Mouse (Mus musculus) A20 (cell line): ENCODE results near the gene Cdk14.
"Not testable (repeated sequence)": the region's sequence is repeated elsewhere in the genome, so short reads cannot be mapped to it uniquely, and the experiment has no call there.

Source experiments
- DNase-seq: peaks from one replicate; pipeline ENCODE4 v3.0.0-alpha.2; 2011; ENCODE audit warnings: low read depth, low spot score

The Cdk14 gene

DNA sequence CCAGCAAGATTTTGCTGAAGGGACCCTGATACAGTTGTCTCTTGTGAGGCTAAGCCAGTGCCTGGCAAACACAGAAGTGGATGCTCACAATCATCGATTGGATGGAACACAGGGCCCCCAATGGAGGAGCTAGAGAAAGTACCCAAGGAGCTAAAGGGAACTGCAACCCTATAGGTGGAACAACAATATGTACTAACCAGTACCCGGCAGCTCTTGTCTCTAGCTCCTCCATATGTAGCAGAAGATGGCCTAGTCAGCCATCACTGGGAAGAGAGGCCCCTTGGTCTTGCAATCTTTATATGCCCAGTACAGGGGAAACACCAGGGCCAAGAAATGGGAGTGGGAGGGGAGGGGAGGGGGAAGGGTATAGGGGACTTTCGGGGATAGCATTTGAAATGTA lies 515.2 kb downstream of the Cdk14 start:
- not testable (repeated sequence) for DNase-seq

DNA sequence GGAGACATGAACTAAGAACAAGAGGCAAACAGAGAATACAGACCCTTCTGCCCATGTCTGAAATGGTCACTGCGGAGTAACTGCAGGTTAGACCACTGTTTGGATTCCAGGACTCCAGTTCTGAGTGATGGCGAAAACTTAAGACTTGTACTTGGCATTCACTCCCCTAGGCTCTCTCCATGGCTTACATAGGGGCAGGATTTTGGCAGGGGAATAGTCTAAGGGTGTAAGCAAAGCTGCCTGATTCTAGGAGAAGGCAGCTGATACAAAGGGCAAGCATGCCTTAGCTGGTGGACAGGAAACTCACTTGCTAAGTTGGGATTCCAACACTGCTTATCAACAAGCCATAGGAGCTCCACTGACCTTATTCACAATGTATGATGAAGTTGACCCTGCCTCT lies 521.9 kb downstream of the Cdk14 start:
- DNase-seq = no peak

DNA sequence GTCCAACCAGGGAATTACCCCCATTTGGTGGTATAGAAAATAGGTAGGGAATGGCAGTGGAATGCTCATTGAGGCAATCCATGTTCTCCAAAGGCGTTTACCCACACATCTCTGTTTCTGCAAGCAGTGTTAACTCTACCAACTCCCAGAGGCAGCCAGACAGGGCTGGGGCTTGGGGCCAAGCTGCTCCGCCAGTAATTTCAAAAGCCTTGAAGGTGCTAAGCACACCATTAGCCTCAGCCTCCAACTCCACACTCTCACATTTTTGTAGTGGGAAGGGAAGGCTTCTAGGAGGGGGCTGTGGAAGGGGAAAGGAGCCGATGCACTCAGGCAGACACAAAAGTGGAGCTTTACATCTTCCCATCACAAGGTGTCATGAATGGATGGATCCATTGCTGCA lies 525.1 kb downstream of the Cdk14 start:
- DNase-seq = no peak

DNA sequence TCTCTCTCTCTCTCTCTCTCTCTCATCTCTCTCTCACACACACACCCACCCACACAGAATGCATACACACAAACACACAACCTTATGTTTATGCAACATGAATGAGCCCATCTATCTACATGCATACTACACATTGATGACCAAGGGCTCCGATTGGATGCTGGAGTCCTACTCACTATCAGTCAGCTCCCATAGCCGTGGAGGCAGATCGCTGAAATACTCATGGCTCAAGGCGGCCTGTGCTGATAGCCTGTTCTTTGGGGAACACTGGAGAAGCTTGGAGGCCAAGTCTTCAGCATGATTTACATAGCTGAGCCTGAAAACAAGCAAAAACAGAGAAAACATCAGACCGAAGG lies 526.3 kb downstream of the Cdk14 start:
- DNase-seq = no peak

DNA sequence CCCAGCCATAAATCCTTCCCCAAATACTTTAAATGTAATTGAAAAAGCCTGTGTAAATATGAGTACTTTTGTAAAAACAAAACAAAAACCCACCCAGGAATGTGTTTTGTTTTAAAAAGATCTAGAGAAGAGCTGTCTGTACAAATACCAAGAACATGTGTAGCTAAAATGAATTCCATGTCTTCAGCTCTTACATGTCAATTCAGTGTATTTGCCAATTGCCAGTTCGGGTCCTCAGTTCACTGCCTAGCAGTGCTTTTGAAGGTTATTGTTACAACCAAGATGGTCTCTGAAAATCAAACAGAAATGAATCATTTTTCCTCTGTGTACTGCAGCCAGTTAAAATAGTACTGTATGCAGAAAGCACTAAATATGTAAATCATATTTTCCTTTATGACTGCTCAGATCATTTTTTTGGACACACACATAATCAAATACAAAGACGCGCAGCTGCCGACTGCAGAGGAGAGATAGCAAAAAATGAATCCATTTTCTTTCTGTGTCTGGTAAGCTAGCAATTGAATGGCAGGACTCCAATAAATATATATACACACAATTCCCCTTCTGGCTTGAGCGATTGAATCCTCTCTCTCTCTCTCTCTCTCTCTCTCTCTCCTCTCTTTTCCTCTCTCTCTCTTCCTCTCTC lies 526.8 kb downstream of the Cdk14 start:
- no peak for DNase-seq

DNA sequence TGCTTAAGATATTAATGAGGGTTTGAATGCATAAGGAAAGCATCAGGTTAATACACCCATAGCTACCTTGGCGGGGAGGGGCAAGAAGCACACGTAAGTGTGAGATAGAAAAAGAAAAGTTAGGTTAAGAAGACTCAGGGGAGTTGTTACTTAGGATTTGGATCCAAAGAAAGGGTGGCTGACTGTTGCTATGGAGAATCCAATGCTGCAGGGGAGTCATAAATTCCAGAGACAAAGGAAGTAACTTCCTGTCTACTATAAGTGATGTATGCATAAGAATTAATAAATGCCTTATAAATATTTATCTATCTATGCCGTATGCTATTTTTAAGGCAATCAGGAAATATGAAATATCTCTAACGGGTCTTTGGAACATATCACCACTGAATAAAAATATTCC lies 527.4 kb downstream of the Cdk14 start:
- no peak for DNase-seq

DNA sequence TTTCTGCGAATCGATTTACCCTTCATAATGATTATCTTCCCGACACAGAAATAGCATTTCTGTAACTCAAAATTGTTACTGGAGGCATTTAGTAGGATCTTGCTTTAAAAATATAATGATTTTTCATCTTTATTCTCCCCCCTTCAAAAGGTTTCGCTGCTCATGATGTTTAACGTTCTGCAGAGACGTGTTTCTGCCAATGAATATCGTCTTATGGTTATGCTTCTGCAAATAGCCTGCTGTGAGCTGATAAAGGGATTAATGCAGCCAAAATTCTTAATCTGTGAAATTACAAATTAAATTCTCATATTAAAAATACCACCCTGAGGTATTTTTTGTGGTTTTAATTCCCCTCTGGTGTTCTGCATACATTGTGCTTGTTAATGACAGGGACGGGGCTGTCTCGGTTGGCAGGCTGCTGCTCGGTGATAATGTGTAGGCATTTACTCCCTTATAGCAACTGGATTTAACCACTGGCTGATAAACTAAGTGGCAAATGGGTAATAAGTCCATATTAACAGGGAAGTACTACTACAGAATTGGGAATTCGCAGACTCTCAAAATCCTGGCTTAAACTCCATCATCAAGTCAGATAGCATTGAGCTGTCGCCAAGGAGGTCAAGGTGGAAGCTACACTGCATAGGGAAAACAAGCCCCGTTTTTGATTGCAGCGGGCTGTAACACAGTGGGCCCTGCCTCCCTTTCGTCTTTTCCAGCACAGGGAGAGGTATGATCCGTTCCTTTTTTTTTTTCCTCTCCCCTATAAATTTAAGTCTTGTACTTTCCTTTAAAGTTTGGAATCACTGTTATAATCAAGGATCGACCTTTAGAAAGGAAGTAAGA lies 528.0 kb downstream of the Cdk14 start:
- DNase-seq = no peak

DNA sequence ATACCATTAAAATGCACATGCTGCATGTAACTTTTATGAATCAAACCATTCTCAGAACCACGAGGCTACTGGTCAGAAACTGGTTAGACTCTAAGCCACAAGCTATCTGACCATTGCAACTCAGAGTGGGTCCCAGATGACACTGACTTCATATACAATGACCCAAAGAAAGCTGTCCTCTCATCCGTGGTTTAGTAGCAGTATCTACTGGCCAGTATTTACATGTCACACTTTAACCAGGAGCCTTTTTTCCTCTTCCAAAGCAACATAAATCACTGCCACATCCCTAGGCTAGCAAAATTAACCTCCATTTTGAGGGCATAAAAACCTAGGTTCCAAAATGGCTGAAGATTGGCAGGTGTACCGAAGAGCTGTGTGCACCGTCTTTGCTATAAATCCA lies 533.0 kb downstream of the Cdk14 start:
- DNase-seq = no peak

DNA sequence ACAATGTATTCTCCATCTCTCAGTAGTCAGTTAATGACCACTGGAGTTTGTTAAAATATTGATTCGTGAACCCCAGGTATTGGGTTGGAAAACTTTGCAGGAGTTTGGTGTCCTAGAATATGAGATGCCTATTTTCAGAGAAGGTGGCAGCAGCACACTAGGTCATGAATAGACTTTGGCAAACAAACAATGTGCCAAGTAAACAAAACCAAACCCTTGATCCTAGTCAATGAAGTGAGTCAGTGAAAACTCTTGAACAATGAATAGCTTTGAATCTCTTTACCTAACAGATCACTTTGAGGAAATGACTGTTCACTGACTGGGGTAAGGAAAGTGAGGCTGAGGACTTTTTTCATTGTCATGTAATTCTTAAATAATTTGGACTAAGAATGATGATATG lies 537.3 kb downstream of the Cdk14 start:
- no peak for DNase-seq

DNA sequence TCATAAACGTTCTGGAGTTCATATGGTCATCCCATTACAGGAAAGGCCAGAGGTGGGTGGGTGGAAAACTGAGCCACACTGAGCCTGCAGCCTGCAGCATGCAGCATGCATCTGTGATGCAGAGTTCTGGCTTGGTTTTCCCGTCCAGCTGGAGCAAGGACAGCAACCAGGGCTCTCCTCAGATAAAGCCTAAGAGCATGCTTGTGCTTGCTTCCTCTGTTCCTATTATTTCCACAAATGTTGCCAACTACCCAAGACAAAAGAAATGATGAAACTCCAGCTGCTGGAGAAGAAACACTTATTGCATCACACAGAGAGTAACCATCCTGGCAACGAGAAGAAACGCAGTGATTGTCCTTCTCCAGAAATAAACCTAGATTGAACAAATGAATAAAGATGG lies 539.8 kb downstream of the Cdk14 start:
- DNase-seq = no peak

DNA sequence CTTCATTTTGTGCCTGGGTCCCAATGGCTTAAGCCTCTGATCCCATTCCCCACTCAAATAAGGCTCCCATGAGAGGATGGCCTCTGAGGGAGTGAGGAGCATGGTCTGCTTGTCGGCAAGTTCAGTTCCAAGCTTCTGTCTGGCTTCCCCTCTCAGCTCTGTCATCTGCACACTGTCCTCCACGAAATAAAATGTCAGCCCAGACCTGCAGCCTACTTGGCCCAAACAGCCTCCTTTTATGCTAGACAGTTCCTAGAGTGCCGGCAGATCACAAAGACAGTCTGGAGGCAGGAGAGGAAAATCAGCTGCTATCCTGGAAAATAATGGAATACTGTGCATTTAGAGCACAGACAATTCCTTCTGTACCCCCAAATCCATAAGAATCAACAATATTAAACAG lies 541.2 kb downstream of the Cdk14 start:
- DNase-seq = no peak

DNA sequence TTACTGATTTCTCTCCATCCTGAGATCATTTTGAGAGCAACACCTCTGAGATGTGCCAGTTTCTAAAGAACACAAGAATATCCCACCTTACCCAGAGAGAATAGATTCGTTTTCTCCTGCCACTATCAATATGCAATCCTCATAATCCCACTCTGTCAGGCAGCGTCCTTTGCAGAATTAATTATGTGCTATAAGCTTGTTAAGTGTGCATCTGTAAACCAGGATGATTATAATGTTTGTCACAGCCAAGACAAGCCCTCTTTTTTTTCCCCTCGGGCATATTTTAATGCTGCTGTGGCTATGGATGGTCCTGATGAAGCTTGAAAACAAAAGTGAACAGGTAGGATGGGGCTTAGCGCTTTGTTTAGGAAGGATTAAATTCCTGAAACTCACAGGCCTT lies 542.5 kb downstream of the Cdk14 start:
- DNase-seq = no peak

DNA sequence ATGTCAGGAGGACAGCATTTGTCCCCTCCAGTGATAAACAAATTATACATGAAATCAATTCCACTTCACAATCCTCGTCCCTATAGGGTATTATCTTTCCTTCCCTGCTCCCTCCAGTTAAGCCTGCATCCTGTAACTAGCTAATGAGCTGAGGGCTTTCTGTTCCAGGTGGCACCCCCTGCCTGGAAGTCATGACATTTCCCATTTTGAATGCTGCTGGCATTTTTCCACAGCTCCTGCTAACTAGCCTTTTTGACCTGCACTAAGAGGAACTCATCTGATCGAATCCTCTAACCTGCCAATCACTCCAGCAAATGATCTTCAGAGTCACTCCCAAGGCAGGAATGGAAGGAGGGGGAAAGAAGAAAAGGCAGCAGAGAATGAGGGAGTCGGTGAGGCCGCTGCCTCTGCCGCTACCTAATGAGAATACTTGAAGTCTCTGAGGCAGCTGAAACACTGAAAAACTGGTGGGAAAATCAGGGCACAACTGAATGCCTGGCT lies 542.9 kb downstream of the Cdk14 start:
- no peak for DNase-seq

DNA sequence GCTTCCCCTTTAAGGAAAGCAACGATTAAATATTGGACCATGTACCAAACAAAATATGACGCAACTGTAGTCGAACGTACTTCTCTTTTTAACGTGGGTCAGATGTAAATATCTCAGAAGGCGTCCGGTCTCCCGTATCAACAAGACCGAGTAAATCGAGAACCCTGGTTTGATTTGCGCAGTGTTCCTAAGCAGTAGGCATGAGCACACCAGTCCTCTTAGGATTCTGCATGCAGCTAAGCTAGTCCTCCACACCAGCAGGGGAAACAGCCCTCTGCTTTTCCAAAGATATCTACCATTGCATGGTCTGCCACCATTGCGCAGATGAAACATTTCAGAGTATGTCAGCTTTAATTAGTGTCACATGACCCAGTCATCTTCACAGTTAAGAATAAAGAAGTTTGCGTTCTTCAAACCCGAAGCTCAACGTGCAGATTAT lies 543.4 kb downstream of the Cdk14 start:
- DNase-seq = no peak

DNA sequence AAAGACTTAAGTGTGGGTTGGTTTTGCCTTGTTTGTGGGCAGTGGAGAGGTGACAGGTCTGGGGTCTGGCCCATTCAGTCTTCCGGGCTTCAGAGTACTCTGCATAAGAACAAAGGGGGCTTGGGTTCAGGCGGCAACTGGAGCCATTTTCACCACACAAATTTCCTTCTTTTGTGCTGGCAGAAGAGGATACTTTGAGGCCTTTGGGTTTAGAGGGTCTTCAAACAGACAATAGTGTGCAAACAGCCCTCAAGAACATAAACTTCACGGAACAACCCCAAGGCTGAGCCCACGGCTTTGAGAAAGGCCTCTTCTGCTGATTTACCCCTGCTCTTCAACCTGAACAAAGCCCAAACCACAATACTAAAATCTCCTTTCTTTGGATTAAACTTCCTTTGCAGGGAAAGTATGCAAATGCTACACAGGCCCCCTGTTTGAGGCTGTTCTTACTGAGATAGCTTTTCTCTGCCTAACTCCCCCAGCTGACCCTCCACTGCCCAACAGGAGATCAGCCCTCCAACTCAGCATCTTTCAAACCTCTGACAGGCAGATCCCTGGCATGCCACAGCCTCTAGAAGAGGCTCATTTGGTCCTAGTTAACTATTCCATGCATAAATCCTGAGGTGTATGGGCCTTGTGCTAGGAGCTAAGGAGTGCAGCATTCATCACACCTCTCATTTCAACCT lies 549.9 kb downstream of the Cdk14 start:
- no peak for DNase-seq

DNA sequence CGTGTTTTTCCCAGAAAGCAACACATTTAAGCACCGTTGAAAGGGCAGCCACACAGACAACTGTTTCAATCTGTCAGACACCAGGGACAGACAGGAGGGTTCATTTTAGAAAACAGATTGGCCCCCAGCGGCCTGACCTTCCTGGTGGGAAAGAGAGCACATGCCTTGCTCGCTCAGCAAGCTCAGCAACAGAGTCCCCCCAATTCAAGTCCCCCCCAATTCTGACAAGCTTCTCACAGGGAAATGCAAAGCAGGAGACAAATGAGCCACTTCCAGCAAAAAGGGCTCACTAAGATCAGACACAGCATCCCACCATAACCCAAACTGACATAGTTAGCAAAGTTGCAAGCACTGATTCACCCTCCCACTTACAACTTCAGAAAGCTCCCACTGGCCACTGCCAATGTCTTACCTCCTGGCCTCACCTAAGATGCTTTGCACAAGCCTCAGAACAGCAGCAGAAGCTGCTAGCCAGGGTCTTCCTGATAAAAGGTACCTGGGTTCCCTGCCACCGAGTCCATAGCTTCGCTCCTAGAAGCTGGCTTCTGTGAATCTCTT lies 551.5 kb downstream of the Cdk14 start:
- DNase-seq = no peak

DNA sequence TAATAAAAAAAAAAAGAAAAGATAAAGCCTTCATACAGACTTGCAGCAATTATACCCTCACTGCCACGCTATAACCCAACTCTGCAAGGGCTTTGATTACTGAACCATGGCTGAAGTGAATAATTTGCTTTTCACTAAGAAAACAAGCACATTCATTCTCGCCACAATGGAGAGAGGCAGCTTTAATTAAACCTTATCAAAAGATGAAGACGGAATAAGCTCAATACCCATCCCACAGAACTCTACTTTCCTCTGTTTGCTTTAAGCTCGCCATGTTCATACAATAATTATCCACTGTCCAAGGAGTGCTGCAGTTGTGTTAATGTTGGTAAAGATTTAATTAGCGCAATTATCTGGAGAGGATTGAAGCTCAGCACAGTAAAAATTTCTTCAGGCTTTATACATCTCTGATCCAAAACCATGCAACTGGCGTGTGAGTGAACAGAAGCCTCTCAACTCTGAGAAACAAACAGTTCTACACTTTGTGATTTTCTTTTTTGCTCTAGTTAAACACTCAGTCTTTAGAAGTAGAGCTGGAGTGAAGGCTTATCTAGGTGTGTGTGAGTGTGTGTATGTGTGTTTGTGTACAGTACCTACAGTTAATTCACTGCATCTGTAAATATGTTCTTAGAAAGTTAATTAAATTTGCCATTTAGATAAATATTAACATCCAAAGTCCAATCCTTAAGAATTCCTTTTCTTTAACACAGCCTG lies 552.1 kb downstream of the Cdk14 start:
- no peak for DNase-seq

DNA sequence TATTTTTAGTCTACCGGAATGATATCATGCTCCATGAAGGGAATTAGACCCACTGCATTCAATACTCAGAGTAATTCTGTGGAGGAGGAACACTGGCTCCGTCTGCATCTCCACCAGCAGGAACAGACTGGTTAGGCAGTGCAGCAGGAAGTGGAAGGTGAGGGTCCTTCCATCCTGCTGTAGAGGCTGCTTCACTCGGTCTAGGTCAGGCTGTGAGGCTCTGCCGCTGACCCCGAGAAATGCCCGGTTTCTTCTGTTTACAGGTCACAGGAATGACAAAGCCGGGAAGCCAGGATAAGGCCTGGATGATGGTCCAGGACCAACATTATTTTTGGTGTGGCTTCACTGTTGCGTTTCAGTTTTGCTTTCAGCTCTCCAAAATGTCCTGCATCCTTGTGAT lies 553.2 kb downstream of the Cdk14 start:
- no peak for DNase-seq

DNA sequence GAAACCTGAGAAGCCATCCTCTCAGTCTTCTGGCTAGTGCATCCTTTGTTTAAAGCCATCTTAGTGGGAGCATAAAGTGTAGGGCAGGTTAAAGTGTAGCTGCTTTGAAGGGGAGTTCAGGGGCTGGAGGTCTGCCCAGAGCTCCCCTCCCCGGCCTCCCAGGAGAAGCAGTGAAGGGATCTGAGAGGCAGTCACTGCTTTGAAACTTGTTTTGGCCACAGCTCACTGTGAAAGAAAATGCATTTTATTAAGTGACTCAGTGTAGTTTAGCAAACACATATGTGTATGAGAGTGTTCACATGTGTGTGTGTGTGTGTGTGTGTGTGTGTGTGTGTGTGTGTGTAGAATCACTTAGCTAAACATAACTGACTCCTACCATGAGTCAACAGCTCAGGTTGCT lies 554.0 kb downstream of the Cdk14 start:
- no peak for DNase-seq

DNA sequence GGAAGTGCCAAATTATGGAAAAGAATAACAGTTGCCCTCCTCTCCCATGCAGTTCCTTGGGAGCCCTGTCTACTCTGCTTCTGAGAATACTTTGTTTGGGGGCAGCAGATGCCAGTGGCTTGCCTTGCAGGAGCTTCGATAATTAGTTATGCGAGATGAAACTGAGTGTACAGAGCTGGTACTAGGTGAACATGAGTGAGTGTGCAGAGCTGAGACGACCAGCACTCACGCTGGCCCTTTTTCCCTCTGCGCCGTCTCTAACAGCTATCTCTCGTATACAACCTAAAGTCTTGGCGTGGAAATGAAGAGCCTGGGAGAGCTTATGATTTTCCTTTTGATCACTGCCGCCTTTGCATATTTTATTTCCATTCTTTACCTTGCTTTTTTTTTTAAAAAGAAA lies 558.5 kb downstream of the Cdk14 start:
- DNase-seq = no peak

DNA sequence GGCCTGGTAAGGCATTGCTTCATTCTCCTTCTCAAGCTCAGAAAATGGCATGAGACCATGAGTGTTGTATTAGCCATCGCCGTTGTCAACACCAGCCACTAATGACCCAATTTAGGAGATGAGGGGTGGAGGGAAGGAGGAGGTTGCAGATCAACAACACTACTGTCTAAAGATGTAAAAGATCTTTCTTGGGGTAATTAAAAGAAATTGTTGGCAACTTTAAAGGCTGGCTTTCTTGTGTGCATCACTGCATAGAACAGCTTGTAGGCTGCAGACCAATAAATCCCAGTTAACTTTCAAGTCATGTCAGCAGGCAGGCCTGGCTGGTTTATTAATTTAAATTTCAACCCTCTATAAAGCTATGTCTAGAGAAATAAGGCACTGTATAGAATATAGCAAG lies 559.0 kb downstream of the Cdk14 start:
- no peak for DNase-seq
